Mouse (Mus musculus): ENCODE results near the gene Aqp2.

Aqp2 gene

GRCm38 (mm10) chr15:99590429-99591084 is 11.7 kb downstream of the Aqp2 start, which contains the start of gene Aqp5:
Aqp5 (plus strand) TSS chr15:99590782.
- no peak for DNase-seq (ENCODE audit: low spot score in 2 of 2)

- DNase-seq (ENCODE audit: low spot score in 2 of 2) = no peak
Observed at GRCm38 (mm10) chr15:99592177-99592576, 13.3 kb downstream of the Aqp2 start.

DNA sequence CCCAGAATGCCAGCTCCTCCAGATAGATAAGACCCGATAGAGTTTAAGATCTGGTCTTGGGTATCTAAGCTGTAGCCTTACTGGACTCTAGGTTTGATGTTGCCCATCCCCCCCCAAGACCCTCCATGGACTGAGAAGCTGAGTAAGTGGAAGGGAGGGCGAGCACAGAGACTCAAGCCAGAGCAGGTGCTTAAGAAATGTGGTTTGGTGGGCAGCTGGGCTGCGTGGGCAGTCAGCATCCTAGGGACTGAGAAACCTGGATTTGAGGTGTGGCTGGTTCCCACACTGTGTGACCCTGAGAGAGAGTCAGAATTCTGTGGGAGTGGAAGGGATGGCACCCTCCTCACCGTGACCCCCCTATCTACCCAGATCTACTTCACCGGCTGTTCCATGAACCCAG is 14.0 kb downstream of the Aqp2 start:
- no peak for DNase-seq (ENCODE audit: low spot score in 2 of 2)

- DNase-seq (ENCODE audit: low spot score in 2 of 2) = no peak
Observed at GRCm38 (mm10) chr15:99594951-99595350, 16.1 kb downstream of the Aqp2 start.

- peak; percentile 47 to 66 for DNase-seq (ENCODE audit: low spot score in 2 of 2)
Observed at GRCm38 (mm10) chr15:99596056-99596687, 17.3 kb downstream of the Aqp2 start.

- no peak for DNase-seq (ENCODE audit: low spot score in 2 of 2)
Observed at GRCm38 (mm10) chr15:99596841-99597240, 18.0 kb downstream of the Aqp2 start.

- DNase-seq (ENCODE audit: low spot score in 2 of 2) = no peak
Observed at GRCm38 (mm10) chr15:99597596-99597995, 18.7 kb downstream of the Aqp2 start.

DNA sequence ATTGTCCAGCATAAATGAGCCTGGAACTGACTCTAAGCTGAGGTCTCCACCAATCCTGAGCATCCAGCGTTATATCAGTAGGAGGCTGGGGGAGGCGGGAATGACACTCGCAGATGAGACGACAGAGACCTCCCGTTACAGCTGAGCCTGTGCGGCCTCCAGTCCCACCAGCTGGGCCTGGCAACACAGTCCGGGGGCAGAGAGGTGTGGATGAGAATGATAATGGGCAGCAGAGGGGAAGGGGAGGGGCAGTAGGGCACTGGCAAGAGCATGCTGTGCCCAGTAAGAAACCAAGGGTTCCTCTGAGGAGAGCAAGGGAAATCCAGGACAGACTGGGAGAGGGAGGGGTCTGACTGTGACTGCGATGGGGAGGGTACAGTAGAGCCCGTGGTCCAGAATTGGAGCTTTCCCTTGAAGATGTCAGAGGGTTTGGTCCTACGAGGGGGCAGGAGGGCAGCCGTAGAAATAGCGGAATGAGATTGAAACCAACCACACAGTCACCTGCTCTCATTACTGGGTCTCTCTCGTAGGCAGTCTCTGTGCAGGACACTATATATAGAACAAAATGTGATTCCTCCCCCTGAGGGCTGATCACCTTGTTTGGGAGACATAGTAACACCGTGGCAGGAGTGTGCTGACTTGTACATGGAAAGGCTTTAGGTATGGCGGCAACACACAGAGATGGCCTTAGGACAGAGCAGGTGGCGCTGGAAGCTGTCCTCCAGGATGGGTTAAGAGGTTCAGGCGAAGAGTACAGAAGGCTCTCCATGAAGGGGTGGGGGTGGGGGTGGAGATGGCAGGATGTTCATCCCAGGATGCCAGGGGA is 20.6 kb downstream of the Aqp2 start:
- DNase-seq (ENCODE audit: low spot score in 2 of 2) = no peak

GRCm38 (mm10) chr15:99600986-99601822 is 22.3 kb downstream of the Aqp2 start, which contains the start of gene Aqp6:
Aqp6 (plus strand) TSS chr15:99601400.
- DNase-seq (ENCODE audit: low spot score in 2 of 2) = no peak

- no peak for DNase-seq (ENCODE audit: low spot score in 2 of 2)
Observed at GRCm38 (mm10) chr15:99601823-99602120, 22.9 kb downstream of the Aqp2 start.

- no peak for DNase-seq (ENCODE audit: low spot score in 2 of 2)
Observed at GRCm38 (mm10) chr15:99602206-99602820, 23.5 kb downstream of the Aqp2 start.

- no peak for DNase-seq (ENCODE audit: low spot score in 2 of 2)
Observed at GRCm38 (mm10) chr15:99603216-99603615, 24.4 kb downstream of the Aqp2 start.

GRCm38 (mm10) chr15:99605595-99605994 is 26.7 kb downstream of the Aqp2 start:
- DNase-seq (ENCODE audit: low spot score in 2 of 2) = no peak

GRCm38 (mm10) chr15:99606515-99606914 is 27.7 kb downstream of the Aqp2 start:
- no peak for DNase-seq (ENCODE audit: low spot score in 2 of 2)

- DNase-seq (ENCODE audit: low spot score in 2 of 2) = no peak
Observed at GRCm38 (mm10) chr15:99607388-99608113, 28.7 kb downstream of the Aqp2 start.

DNA sequence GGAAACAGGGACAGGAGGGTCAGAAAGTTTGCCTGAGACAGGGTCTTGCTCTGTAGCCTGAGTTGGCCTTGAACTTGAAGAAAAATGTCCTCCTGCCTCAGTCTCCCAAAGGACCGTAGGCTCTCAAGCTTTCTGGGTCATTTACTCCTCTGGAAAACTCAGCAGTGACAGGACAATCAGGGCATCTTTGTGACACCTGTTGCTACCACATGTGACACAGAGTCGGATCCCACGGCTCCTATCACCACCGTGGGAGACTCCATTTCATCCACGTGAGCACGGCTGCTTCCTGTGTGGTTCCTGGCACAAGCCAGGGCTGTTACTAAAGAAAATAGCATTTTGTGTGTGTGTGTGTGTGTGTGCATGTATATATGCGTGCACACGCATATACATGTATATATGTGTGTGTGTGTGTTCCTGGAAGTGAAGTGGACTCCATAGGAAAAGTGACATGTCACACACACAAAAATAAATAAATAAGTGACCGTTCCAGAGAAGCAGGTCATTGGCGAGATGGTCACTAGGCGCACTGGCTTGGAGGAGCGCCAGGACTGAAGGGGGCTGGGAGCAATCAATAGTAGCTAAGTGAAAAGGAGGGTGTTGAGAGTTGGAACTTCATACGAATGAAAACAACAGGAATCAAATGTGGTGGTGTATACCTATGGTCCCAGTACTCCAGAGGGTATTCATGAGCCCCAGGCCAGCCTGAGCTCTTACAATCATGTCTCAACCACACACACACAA is 29.7 kb downstream of the Aqp2 start:
- DNase-seq (ENCODE audit: low spot score in 2 of 2) = no peak

GRCm38 (mm10) chr15:99611563-99611962 is 32.7 kb downstream of the Aqp2 start:
- DNase-seq (ENCODE audit: low spot score in 2 of 2) = no peak

GRCm38 (mm10) chr15:99614273-99614672 is 35.4 kb downstream of the Aqp2 start:
- no peak for DNase-seq (ENCODE audit: low spot score in 2 of 2)

DNA sequence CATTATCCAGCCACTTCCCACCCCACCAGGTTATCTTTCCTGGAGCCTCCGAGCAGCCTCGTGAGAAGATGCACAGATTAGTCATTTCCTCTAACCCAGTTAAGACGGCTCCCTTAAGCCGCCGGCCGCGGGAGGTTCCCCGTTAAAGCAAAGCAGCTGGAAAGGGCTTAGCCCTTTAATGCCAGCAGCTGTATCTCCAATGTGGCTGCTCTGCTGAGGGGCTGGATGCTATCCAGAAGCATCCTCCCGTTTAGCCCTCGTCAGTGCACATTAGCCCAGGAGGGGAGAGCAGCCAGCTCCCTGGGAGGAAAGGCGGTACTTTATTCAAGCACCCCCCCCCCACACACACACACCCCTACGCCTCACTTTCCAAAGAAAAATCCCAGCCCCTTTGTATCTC is 35.9 kb downstream of the Aqp2 start:
- DNase-seq (ENCODE audit: low spot score in 2 of 2) = no peak

- DNase-seq (ENCODE audit: low spot score in 2 of 2) = no peak
Observed at GRCm38 (mm10) chr15:99615246-99615645, 36.4 kb downstream of the Aqp2 start.

All from spleen, postnatal 14 days (tissue).